Mouse (Mus musculus) kidney, adult 2 months (tissue): ENCODE measurements around the gene Fasl.

Experiments used
- CTCF ChIP-seq: fragments of 200-500 bp; conservative IDR thresholded peaks from 2 replicates; pipeline ENCODE4 v1.5.1; 2011; ENCODE audit warnings: low read depth, mild to moderate bottlenecking, control low read depth, low read length, moderate library complexity, mixed read lengths; ENCODE audit not compliant: insufficient read depth, insufficient read length
- POLR2A ChIP-seq: fragments of 200-500 bp; IDR thresholded peaks from one replicate; pipeline ENCODE4 v1.6.1; 2011; ENCODE audit warnings: low read depth, low read length, control low read depth

DNA sequence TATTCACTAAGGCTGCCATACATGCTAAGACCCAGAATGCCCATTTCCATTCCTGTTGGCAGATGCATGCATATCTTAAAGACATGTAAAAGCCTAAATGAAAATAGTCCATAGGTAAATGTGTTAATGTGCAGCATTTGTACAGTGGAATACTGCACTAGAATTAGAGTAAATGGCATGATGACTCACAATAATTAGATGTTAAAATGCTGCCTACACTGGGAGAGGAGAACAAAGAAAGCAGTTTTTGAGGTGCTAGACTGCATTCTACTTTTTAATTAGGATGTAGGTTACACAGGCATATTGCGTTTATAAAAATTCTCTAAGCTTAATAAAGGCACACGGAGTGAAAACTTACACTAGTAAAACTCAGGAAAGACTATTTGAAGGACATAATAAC lies 38.4 kb upstream of the Fasl start:
- TF ChIP-seq CTCF (no peak), POLR2A (no peak)
